Mouse (Mus musculus) megakaryocyte progenitor cell, adult 5-6 weeks (primary cell): ENCODE measurements around the gene Ppp1r16b. TPM values are rescaled to one million over a fixed set of nuclear protein-coding genes. Genes with fewer than 3 reads are reported as not detected.

Experiments
- ATAC-seq: replicated peaks from 2 replicates; pipeline ENCODE4 v1.8.0; 2016; ENCODE audit warnings: mild to moderate bottlenecking, moderate TSS enrichment, inconsistent platforms; ENCODE audit not compliant: poor library complexity
- total RNA-seq, 2 experiments: library from RNA; stranded (forward) in 1 of 2; stranded (reverse) in 1 of 2; fragments of 157-497, 149-512 nt in 1 of 2; fragments of 200-1000 nt in 1 of 2; gene quantifications; 2 replicates each; pipeline versions ENCODE4 v1.2.3 to v1.2.4; 2015 to 2017

Ppp1r16b gene
- total RNA-seq, 2 experiments from 2014 or later, result 0.08 to 0.30 TPM

DNA sequence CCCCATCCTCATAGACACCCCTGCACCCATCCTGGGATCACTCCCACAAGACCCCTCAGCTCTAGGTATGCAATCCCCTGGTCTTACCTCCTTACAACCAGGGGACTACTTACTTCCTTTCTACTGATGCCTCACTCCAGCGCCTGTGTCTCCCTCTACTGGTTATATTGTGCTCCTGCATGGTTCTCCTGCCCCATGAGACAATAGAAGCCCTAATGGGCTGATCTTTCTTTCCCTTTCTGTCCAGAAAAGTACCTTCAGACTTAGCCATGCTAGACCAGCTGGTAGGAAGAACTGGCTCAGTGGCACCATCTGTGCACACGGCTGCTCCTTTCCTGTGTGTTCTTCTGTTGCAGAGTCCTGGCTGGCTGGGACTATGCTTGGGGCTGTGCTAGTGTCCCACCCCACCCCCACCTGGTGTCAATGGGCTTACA, 79.9 kb downstream of the Ppp1r16b start:
- ATAC-seq, result peak; percentile 94

DNA sequence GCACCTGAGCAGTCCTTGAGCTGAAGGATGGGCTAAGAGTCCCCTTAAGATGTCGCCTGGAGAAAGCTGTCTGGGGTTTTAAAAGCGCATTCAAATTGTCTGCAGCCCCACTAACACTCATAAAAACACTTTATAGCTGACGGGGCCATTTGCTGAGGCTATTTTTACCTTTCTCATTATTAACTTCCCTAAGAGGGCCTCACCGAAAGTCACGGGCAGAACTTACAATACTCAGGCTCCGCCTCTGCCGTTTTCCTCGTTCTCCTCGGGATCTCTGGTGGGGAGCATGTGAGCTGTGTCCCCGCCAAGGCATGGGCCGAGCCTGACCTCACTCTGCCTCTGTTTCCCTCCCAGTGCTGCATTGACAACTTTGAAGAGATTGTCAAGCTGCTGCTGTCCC, 81.0 kb downstream of the Ppp1r16b start:
- ATAC-seq, result peak; percentile 56

DNA sequence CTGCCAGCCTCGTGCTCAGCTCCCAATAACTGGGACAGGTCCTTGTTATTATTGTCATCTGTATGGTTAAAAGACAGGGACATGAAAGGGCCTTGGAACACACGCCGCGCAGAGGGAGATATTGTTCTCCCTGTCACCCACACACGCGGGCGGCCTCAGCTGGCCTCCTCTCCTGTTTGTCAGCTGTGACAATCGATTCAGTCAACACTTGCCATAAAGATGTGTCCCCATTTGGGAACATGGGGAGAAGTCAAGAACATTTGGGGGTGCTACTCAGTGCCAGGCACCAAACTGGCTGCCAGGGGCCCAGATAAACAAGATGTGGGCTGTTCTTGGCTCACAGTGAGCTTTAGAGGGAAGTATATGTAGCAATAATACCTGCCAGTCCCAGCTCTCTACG, 84.2 kb downstream of the Ppp1r16b start:
- no peak for ATAC-seq

DNA sequence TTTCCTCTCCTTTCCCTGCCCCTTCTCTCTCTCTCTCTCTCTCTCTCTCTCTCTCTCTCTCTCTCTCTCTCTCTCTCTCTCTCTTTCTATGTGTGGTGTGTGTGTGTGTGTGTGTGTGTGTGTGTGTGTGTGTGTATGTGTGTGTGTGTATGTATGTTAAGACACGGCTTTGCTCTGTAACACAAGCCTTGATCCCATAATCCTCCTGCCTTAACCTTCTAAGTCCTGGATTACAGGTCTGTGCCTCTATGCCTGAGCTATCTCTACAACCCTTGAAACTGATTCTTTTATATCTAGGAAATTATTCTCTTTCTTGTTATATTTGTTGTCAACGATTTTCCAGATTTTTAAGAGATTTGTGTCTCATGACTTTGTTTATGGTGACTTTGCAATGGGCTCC, 95.0 kb downstream of the Ppp1r16b start:
- no peak for ATAC-seq

DNA sequence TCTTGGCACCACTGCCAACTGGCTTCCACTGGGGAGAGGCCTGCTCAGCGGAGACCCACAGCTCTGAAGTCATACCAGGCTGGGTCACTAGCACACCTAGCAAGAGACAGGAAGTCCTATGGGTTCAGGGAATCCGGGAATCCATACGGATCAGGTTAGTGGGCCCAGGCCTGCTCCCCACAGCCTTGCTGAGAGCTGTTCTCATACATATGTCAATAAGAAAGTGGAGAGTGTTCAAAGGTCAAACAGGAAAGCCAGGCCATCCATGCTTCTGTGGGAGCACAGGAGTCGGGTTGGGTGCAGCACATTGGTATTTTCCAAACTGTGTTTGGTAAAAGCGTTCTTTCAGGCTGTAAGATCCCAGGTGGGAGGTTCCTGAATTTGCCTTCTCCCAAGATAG, 97.1 kb downstream of the Ppp1r16b start:
- ATAC-seq, result no peak

DNA sequence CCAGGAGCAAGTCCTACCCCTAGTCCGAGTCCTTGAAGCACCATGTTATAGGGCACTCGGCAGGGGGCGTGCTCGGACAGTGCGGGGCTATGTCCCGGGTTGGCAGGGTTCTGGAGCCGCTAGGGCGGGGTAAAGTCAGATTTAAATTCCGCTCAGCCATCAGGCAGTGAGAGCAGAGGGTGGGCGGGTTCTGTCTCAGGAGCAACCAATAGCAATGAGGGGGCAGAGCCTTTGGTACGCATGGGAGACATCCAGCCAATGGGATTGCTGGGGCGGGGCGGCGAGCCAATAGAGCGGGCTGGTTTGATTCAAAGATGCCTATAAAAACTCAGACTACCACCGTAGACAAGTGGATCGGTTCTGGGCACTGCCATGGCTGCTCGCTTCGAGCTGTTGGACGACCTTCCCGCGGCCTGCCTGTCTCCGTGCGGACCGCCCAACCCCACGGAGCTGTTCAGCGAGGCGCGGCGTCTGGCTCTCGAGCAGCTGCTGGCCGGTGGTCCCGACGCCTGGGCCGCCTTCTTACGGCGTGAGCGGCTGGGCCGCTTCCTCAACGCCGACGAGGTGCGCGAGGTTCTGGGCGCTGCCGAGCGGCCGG, 102.6 kb downstream of the Ppp1r16b start, which contains the start of gene Fam83d:
TSS of gene Fam83d (plus strand) at position 352 of the 598 bp plus-strand sequence.
- ATAC-seq, result peak; percentile 86

DNA sequence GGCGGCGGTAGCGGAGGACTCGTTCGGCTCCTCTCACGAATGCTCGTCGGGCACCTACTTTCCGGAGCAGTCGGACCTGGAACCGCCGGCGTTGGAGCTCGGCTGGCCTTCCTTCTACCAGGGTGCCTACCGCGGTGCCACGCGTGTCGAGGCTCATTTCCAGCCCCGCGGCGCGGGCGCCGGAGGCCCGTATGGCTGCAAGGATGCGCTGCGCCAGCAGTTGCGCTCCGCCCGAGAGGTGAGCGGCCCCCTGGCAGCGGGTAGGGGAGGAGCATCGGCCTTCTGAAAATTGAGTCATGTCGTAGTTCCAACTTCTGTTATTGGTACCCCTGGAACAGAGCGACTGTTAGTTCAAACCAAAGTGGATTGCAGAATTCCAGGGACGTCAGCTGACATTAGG, 103.2 kb downstream of the Ppp1r16b start:
- peak; percentile 37 for ATAC-seq

DNA sequence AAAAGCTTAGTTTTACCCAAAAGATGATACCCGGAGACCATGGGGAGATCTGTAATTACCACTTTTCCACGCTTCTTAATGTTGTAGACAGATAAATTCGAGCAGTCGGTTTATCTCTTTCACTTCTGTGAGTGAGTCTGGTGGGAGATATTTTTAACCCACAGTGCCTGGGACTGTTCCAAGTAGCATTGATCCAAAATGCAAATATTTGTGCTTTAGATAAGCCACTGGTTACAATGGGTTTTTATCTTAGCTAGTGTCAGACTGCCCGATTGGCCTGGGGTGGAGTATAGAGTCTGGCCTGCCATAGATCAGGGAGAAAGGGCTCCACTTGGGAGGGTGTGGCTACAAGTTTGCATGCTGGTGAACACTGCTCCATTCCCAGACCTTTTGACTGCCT, 103.6 kb downstream of the Ppp1r16b start:
- peak; percentile 47 for ATAC-seq

DNA sequence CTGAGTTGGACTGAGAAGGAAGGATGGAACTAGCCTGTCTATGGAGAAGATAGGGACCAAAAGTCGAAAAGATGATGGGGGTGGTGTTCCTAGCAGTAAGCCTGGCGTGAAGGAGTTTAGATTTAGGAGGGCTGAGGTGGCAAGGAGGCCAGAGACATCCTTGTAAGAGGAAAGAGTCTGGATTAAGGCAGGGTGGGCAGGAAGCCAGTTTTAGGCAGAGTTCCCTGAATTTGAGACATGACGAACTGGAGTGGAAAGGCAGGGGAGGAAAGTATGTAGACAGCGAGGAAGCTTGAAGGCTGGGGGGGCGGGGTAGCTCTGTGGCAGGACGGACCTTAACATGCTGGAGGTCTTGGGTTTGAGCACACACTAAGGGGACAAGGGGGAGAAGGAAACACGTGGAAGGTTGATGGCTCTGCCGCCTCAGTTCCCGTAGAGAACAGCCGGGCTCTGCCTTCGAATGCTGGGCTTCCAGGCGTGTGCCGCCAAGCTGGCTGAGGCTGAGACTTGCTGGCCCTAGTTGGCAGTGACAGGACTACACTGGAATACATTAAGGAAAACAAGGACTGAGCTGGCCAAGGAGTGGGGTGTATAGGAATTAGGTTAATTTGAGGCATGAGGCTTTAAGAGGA, 105.0 kb downstream of the Ppp1r16b start:
- ATAC-seq, result no peak

DNA sequence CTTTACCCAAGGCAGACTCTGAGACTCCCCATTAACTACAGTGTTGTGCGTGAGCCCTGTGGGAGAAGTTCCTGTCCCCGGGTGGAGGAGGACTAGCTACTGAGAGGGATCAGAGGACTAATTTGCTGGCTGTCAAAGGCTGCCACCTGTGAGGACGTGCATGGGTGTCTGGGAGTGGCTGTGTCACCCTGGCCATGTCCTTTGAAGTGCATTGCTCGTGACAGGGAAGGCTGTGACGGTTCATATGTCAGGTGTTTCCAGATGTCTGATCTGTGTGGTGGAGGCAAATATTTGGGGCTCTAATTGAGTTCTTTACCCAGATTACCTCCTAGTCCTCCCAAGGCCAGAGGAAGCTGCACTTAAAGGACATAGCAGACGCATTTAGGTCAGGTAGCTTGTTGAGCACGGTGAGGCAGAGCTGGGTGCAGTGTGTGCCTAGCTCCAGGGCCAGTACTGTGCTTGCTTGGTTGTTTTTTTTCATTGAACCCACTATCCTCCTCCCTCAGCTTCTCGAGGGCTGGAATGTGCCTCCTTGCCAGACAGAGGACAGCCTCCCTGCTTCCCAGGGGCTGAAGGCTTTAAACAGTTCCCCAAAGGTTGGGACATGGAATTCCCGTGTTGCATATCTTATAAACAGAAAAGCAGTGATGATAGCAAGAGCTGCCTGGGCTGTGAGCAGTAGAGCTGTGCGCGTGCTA, 106.0 kb downstream of the Ppp1r16b start:
- ATAC-seq, result no peak

DNA sequence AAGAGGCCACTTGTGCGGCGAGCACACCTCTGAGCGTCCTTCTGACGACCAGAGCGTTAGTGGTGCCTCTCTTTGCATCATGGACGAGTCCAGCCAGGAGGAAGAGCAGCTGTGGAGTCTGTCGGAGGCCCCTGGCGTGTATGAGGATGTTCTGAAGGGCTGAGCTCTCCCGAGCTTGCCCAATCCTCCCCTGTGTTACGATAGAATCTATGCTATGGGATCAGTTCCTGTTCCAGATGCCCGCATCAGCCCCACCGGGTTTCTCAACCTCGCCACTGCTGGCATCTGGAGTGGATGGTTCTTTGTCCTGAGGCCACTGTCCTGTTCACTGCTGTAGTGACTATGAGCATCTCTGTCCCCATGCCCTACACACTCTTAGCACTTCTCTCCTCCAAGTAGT, 107.6 kb downstream of the Ppp1r16b start:
- ATAC-seq, result peak; percentile 62

DNA sequence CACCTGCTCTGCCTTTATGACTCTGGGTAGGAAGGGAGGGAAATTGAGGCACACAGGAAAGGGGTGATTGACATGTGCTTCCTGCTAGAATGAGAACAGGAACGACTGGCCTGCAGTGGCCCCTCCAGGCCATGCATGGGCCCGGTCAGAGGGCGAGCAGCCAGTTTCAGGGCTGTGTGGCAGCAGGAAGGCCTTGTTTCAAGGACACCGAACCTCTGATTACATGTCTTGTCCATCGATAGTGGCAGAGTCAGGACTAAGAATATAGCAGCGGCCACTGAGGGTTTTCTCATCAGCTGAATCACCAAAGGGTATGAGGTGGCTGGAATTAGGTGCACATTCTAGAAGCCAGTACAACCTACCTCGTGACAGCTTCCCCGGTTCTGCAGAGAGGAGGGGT, 109.7 kb downstream of the Ppp1r16b start:
- ATAC-seq, result no peak

DNA sequence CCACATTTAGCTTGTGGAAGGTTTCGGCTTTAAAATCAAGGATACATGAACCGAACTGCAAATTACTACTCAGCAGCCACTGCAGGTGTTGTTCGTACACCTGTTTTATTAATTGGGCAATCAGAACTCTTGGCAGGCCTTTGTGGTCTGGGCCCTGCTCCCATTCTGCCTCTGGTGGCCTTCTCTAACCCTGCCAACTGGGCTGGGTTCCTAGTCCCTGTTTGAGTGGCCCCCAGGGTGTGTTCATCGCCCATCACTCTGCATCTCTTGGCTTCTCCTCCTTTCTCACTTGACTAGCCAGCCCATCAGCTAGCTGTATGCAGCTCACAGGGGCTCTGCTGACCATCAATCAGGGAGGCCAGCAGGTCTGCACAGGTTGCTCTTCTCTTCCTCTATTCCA, 111.5 kb downstream of the Ppp1r16b start:
- ATAC-seq, result no peak

DNA sequence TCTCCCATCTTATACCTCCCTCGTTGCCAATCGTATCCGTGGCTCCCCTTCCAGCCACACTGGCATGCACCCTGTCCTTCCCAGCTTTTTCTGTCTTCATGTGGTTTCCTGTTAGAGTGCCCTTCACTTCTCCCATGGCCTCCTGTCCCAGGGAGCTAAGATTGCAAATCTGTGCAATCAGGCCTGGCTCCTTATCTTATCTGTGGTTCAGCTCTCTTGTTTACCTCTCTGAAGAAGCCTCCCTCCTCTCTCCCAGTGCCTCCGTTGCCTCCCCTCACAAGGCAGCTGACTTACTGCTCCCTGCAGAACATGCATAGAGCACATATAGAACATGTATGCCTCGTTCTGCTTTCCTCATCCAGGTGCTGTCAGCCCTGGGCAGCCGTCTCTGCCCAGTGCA, 112.3 kb downstream of the Ppp1r16b start:
- no peak for ATAC-seq

DNA sequence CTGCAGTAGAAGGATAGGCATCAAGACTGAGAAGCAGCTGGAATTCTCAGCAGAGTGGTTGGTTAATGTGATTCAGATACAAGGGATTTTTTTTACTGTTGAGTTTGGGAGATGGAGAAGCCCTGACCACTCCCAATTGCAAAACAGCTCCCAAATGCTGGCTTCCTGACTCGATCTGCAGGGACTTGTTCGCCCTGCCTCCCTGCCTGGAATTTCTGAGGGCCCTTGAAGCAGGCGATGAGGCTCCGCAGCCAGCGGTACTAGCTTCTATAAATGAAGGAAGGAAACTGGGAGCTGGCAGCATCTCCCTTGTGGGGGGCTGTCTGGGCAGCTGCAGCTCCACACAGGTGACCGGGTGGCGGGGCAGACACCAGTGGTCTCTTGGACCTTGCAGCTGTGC, 113.2 kb downstream of the Ppp1r16b start:
- no peak for ATAC-seq

DNA sequence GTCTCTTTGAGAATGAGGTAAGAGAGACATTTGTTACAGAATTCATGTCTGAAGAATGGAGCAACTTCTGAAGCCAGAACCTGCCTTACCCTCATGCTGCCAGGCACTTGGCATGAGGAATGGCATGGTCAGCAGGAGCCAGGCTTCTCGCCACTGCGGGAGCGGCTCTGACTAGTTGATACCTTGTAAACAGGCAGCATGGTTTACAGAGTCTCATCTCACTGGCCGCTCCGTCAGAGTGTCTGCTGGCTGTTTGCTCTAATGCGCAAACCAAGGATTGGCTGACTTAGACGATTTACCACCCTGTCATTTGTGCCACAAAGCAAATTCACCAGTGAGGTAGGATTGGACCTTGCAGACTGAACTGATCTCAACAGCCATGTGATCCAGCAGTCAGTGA, 115.9 kb downstream of the Ppp1r16b start:
- ATAC-seq, result no peak

DNA sequence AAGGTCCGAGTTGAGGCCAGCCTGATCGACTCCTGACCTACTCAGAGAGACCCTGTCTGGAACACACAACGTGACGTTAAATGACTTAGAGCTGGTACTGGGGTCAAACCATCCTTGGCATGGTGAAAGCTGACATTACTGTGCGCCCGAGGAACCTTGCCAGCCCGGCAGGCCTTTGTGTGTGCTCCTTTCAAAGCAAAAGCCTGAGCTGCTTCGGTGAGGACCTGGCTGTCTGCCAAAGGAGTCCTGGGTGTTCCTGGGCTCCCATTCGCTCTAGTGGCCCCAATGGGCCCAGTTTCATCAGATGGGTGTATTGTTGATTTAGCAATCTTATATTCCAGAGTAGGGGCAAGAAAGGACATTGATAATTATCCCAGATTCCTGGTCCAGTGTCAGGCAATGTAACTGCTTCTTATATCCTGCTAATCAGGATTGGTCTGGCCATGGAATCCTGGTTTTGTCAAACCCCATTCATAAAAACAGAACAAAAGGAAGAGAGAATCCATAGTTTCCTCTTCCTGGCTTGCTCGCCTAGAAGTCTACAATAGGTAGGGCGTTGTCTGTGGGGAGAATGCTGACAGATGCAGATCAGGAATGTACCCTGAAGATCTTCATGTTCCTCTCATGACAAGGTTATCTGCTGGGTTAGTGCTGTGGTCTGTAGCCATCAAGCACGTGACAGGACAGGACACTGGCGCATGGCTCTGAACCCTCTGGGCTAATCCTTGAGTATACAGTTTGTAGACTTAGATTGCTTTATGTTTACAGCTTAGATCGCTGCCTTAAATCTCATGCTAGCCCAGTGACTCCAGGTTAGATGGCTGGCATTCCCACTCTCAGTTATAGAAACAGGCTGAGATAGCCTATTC, 122.0 kb downstream of the Ppp1r16b start:
- 0 out of 2 replicates have a peak, but pooled peaks have one; percentile 24 for ATAC-seq

DNA sequence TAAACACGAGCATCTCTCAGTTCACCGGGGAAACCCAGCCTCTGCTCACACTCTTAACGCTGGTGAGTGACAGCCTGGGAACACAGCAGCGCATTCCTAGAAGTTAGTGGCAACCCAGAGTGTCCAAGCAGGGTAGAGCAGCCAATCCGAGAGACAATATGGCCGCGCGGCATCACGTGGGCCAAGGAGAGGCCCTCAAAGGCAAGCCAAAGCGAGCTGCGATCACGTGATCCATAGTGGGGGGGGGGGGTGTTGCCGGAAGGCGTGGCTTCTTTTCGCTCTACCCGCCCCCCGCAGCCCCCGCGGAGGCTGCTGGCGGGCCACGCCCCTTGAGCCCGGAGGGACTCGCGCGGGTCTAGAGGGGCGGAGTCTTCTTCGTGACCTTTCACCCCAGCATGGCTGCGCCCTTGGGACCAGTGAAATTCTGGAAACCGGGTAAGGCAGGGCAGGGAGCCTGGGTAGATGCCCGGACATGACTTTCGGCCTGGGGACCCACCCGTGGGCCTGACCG, 129.4 kb downstream of the Ppp1r16b start, which contains the start of gene Dhx35:
TSS of gene Dhx35 (plus strand) at position 314 of the 511 bp plus-strand sequence.
- ATAC-seq, result peak; percentile 94

DNA sequence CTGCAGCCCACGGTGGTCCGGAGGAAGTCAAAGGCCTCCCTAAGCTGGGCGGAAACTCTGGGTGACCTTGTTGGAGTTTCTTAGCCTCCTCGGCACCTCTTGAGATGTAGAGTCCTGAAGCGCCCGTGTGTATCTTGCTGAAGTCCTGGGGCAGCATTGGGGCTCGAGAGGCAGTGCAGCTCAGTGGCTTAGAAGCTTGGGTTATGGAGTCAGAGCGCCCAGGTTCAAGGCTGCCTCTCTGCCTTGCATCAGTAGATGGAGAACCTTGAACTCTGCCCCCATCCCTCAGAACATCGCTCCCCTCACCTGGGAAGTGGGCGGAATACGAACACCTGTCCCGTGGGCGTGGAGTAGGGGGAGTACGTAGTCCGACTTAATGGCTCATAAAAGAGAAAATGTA, 129.8 kb downstream of the Ppp1r16b start:
- peak; percentile 35; the same call in 1 of the 2 replicates for ATAC-seq

DNA sequence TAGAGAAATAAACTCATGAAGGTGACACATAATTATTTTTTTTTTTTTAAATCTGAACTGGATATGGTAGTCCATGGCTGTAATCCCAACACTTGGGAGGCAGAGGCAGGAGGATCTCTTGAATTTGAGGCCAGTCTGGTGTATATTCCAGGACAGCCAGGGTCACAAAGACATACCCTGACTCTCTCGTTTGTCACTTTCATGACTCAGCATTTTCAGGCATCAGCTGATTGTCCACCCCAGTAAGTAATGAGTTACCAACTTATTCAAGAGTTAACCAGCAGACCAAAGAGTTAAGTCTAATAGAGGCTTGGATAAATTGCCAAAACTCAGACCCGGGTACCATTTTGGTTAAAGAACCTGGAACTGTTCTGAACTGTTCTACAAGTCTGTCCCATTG, 130.7 kb downstream of the Ppp1r16b start:
- ATAC-seq, result no peak

DNA sequence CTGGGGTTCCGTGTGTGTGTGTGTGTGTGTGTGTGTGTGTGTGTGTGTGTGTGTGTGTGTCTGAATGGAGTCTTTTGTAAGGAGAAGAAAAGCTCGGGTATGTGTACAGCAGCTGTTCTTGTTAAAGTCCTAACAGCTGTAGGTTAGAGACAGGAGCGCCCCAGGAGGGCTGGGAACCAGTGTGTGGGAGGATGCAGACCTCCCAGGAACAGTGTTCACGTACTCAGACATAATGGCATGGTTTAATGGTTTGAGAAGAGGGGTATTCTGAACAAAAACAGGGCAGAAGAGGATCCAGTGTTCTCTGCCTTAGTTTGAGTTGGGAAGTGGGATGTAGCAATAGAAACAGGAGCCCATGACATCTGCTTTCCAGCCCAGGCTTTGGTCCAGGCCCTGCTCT, 134.1 kb downstream of the Ppp1r16b start:
- ATAC-seq, result no peak
